Mouse (Mus musculus): ENCODE measurements around the gene Abraxas1. TPM values are rescaled to one million over a fixed set of nuclear protein-coding genes. Genes with fewer than 3 reads are reported as not detected.

Gene Abraxas1
- polyA plus RNA-seq, 1 experiment from 2014 or later: 5.3 TPM

DNA sequence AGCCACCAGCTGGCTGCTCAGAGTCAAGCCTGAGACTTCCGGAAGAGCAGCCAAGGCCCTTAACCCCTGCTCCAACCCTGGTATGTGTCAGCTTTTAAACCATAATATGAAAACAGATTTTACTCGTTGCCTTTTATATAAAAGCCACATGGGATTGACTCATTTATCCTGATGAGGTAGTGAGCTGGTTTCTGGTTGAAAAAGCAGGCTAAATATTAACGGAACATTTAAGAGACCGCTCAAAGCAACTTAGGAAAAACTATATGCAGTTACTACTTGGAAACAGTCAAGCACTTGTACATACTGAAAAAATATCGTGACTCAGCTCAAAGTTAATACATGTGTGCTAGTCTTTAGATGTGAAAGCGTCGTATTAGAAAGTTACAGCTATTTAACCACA lies 28.5 kb downstream of the Abraxas1 start:
- Histone ChIP-seq H3K36me3 (ENCODE audit: inconsistent target) (peaks cover 52% of the 10 kb centered on the region; the same call in 1 of the 2 replicates), H3K27ac (no peak overlapping the region), H3K79me2 (ENCODE audit: inconsistent target) (no peaks in the 10 kb centered on the region), H3K4me3 (ENCODE audit: inconsistent target) (no peak overlapping the region)
- 98% methylated on average over 7 of the region's 7 CpGs for WGBS (ENCODE audit: missing documents)

- 96% methylated on average over 9 of the region's 9 CpGs for WGBS (ENCODE audit: missing documents)
- H3K27ac ChIP-seq: no peak overlapping the region
- H3K36me3 ChIP-seq (ENCODE audit: inconsistent target): peaks cover 50% of the 10 kb centered on the region; the same call in 1 of the 2 replicates
- no peaks in the 10 kb centered on the region for H3K79me2 ChIP-seq (ENCODE audit: inconsistent target)
- no peak overlapping the region for H3K4me3 ChIP-seq (ENCODE audit: inconsistent target)
Measured at GRCm38 (mm10) chr5:100787527-100787926, 33.2 kb downstream of the Abraxas1 start.

DNA sequence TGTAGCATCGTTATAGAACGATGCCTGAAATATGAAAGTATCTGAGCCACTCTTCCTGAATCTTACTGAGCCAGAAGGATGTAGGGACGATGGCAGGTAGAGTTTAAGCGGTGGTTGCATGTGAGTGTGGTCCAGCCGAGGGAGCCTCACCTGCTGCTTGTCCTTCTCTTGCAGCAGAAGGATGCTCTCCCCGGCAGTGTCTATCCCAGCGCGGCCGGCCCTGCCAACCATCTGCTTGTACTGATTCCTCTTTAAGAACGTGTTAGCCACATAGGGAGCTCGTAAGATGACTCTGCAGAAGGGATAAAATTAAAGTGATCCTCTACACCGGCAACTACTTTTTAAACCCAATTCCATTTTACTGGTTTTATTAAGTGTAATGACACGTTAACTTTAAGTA lies 41.8 kb downstream of the Abraxas1 start:
- WGBS (ENCODE audit: missing documents): 96% methylated on average over 13 of the region's 13 CpGs
- 0 out of 2 replicates have a peak, but pooled peaks cover 8% of the 10 kb centered on the region for H3K36me3 ChIP-seq (ENCODE audit: inconsistent target)

DNA sequence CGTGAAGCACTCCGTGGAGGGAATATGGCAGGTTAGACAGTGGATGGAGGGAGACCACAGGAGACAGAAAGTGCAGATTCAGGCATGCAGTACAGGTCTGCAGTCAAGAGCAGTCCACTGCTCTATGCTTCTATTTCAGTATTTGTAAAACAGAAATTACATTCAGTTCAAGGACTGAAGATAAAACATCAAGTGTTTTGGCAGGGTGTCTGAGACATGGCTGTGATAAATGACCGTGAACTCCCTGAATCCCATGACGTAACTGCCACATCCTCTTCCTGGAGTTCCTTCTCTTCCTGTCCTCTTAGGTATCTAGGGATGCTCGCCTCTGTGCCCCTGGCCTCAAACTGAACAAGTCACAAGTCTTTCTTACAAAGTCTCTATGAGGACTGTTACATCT lies 43.9 kb downstream of the Abraxas1 start:
- WGBS (ENCODE audit: missing documents): 89% methylated on average over 5 of the region's 5 CpGs
- no peaks in the 10 kb centered on the region for H3K79me2 ChIP-seq (ENCODE audit: inconsistent target)
- H3K4me3 ChIP-seq (ENCODE audit: inconsistent target): no peak overlapping the region
- no peak overlapping the region for H3K27ac ChIP-seq
- peaks cover 17% of the 10 kb centered on the region; the same call in 1 of the 2 replicates for H3K36me3 ChIP-seq (ENCODE audit: inconsistent target)

More for the DNA sequence above, 41.8 kb downstream of the Abraxas1 start:
- no peak overlapping the region for H3K27ac ChIP-seq
- H3K4me3 ChIP-seq (ENCODE audit: inconsistent target): no peak overlapping the region
- H3K79me2 ChIP-seq (ENCODE audit: inconsistent target): no peaks in the 10 kb centered on the region

GRCm38 (mm10) chr5:100775778-100776404 lies 44.9 kb downstream of the Abraxas1 start:
- no peak overlapping the region for H3K27ac ChIP-seq
- WGBS (ENCODE audit: missing documents): 96% methylated on average over 13 of the region's 13 CpGs
- H3K79me2 ChIP-seq (ENCODE audit: inconsistent target): no peaks in the 10 kb centered on the region
- peaks cover 24% of the 10 kb centered on the region for H3K36me3 ChIP-seq (ENCODE audit: inconsistent target)
- H3K4me3 ChIP-seq (ENCODE audit: inconsistent target): no peak overlapping the region

DNA sequence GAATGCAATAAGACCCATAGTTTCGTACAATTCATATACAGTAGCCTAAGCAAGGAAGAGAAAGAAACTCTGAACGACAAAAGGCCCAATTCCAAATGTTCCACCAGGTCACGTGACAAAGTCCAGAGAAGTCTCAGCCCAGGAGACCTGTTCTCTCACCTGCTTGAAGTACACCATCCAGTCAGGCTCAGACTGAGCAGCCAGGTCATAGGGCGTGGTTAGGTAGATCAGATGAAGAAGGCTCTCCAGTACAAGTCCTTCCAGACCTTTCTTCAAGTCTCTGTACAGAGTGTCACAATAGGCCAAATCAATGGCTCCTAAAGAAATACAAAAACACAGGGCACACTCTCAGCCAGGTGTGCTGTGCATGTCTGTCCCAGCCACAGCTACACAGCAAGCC lies 49.2 kb downstream of the Abraxas1 start:
- H3K79me2 ChIP-seq (ENCODE audit: inconsistent target): no peaks in the 10 kb centered on the region
- no peak overlapping the region for H3K27ac ChIP-seq
- 94% methylated on average over 4 of the region's 4 CpGs for WGBS (ENCODE audit: missing documents)
- H3K4me3 ChIP-seq (ENCODE audit: inconsistent target): no peak overlapping the region
- H3K36me3 ChIP-seq (ENCODE audit: inconsistent target): peaks cover 37% of the 10 kb centered on the region

- H3K79me2 ChIP-seq (ENCODE audit: inconsistent target): no peaks in the 10 kb centered on the region
- WGBS (ENCODE audit: missing documents): 91% methylated on average over 7 of the region's 7 CpGs
- H3K27ac ChIP-seq: no peak overlapping the region
- H3K4me3 ChIP-seq (ENCODE audit: inconsistent target): no peak overlapping the region
- peaks cover 27% of the 10 kb centered on the region for H3K36me3 ChIP-seq (ENCODE audit: inconsistent target)
Measured at GRCm38 (mm10) chr5:100766026-100766425, 54.7 kb downstream of the Abraxas1 start.

DNA sequence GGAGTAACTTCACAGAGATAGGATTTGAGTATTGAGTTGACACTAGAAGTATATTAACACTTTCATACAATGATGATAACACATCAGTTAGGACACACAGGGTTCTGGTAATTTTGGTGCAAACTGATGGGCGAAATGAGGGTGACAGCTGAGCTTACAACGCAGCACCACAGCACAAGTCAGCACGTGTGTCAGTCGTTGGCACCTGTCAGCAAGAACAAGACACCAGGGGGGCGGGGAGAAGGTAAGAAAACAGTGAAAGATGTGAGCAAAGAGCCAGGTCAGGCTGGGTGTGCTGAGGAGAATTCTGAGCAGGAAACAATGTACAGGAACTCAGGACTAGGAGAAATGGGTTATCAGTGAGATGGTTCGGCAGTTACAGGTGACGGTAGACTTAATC lies 59.0 kb downstream of the Abraxas1 start:
- Histone ChIP-seq H3K36me3 (ENCODE audit: inconsistent target) (peaks cover 4% of the 10 kb centered on the region), H3K79me2 (ENCODE audit: inconsistent target) (no peaks in the 10 kb centered on the region), H3K4me3 (ENCODE audit: inconsistent target) (no peak overlapping the region), H3K27ac (no peak overlapping the region)
- 93% methylated on average over 7 of the region's 7 CpGs for WGBS (ENCODE audit: missing documents)

DNA sequence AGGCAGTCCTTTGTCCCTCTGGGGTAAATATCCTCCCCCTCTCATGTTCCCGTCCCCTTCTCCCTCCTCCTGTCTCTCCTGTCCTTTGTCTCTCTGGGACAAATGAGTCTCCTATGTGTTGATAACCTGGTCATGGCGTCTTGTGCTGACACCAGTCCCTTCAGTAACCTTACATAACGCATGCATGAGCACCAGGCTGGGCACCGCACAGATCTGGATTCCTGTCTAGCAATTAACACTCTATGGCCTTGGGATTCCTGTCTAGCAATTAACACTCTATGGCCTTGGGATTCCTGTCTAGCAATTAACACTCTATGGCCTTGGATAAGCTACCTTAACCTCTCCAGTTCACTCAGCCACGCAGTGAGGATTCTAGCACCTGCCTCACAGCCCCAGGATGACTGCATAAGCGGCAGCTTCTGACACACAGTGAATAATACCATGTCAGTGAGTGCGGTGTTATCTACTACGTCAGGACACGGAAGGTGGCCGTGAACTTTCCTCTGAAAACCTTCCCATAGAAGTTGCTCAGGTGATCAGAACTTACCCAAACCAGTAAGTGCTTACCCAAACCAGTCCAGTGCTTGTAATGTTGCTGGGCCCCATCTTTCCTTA lies 60.6 kb downstream of the Abraxas1 start:
- Histone ChIP-seq H3K27ac (no peak overlapping the region), H3K36me3 (ENCODE audit: inconsistent target) (peaks cover 4% of the 10 kb centered on the region; the same call in 1 of the 2 replicates), H3K79me2 (ENCODE audit: inconsistent target) (no peaks in the 10 kb centered on the region), H3K4me3 (ENCODE audit: inconsistent target) (no peak overlapping the region)
- WGBS (ENCODE audit: missing documents): 93% methylated on average over 10 of the region's 10 CpGs

GRCm38 (mm10) chr5:100758121-100758520 lies 62.6 kb downstream of the Abraxas1 start:
- 96% methylated on average over 5 of the region's 5 CpGs for WGBS (ENCODE audit: missing documents)

More at GRCm38 (mm10) chr5:100758121-100758520, 62.6 kb downstream of the Abraxas1 start:
- Histone ChIP-seq H3K27ac (no peak overlapping the region), H3K79me2 (ENCODE audit: inconsistent target) (no peaks in the 10 kb centered on the region), H3K4me3 (ENCODE audit: inconsistent target) (no peak overlapping the region), H3K36me3 (ENCODE audit: inconsistent target) (no peaks in the 10 kb centered on the region)

Other genes starting within 250 kb of the Abraxas1 start
- 5.2 to 21.7 TPM (median 7.8 TPM) in 3 replicates for gene Plac8, start 248.7 kb downstream of the Abraxas1 start, polyA plus RNA-seq (2018)
- gene Coq2, start 145.8 kb downstream of the Abraxas1 start, polyA plus RNA-seq (2018): 13.7 to 36.1 TPM (median 24.5 TPM) in 3 replicates
- 120 to 460 TPM (median 276 TPM) in 3 replicates for gene Hpse, start 101.2 kb downstream of the Abraxas1 start, polyA plus RNA-seq (2018)
- 4.1 to 7.5 TPM (median 4.2 TPM) in 3 replicates for gene Helq, start 22.4 kb downstream of the Abraxas1 start, polyA plus RNA-seq (2018)
- 85.7 to 113 TPM (median 87.1 TPM) in 3 replicates for gene Mrps18c, start 22.3 kb downstream of the Abraxas1 start, polyA plus RNA-seq (2018)
- 0.41 to 0.87 TPM (median 0.79 TPM) in 3 replicates for gene Gpat3, start 24.7 kb upstream of the Abraxas1 start, polyA plus RNA-seq (2018)